Mouse (Mus musculus): ENCODE measurements around the gene Hcn2. TPM values are rescaled to one million over a fixed set of nuclear protein-coding genes. Genes with fewer than 3 reads are reported as not detected.
"Not testable (repeated sequence)": the region's sequence is repeated elsewhere in the genome, so short reads cannot be mapped to it uniquely, and the experiment has no call there.

The Hcn2 gene
- polyA plus RNA-seq, 1 experiment from 2014 or later, result 0.22 TPM

GRCm38 (mm10) chr10:79755854-79756253 lies 39.4 kb downstream of the Hcn2 start:
- Histone ChIP-seq H3K36me3 (ENCODE audit: control insufficient read depth, insufficient read depth, low read length) (peaks cover 26% of the 10 kb centered on the region), H3K27ac (ENCODE audit: low read depth, low read length) (no peak overlapping the region), H3K9ac (ENCODE audit: low read length) (no peak overlapping the region), H3K4me2 (no peak overlapping the region), H3K4me1 (ENCODE audit: control insufficient read depth, insufficient read depth, low read length) (peaks cover 8% of the 10 kb centered on the region), H3K4me3 (ENCODE audit: low read depth, low read length) (no peak overlapping the region), H3K9me3 (ENCODE audit: control insufficient read depth, low read length) (no peaks in the 10 kb centered on the region), H3K27me3 (ENCODE audit: control insufficient read depth, insufficient read depth, low read length) (no peaks in the 10 kb centered on the region)
- 83% methylated on average over 3 of the region's 3 CpGs for WGBS
- DNase-seq (ENCODE audit: low spot score, missing footprints), result no peak
- no peak for ATAC-seq (ENCODE audit: low FRiP score)

GRCm38 (mm10) chr10:79756660-79757059 lies 40.2 kb downstream of the Hcn2 start:
- Histone ChIP-seq H3K27ac (ENCODE audit: low read depth, low read length) (no peak overlapping the region), H3K4me3 (ENCODE audit: low read depth, low read length) (no peak overlapping the region), H3K36me3 (ENCODE audit: control insufficient read depth, insufficient read depth, low read length) (peaks cover 32% of the 10 kb centered on the region), H3K27me3 (ENCODE audit: control insufficient read depth, insufficient read depth, low read length) (no peaks in the 10 kb centered on the region), H3K9ac (ENCODE audit: low read length) (no peak overlapping the region), H3K4me1 (ENCODE audit: control insufficient read depth, insufficient read depth, low read length) (peaks cover 8% of the 10 kb centered on the region), H3K9me3 (ENCODE audit: control insufficient read depth, low read length) (no peaks in the 10 kb centered on the region), H3K4me2 (no peak overlapping the region)
- WGBS, result 91% methylated on average over 24 of the region's 24 CpGs
- ATAC-seq (ENCODE audit: low FRiP score), result no peak
- no peak for DNase-seq (ENCODE audit: low spot score, missing footprints)

DNA sequence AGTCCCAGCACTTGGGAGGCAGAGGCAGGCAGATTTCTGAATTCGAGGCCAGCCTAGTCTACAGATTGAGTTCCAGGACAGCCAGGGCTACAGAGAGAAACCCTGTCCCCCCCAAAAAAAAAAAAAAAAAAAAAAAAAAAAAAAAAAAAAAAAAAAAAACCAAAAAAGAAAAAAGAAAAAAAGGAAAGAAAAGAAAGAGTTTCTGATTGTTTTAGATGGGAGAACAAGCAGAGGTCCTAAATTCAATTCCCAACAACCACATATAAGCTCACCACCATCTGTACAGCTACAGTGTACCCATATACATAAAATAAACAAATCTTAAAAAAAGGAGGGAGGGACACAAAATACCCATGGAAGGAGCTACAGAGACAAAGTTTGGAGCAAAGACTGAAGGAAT lies 43.2 kb downstream of the Hcn2 start:
- ATAC-seq (ENCODE audit: low FRiP score); H3K4me2 ChIP-seq; H3K9ac ChIP-seq (ENCODE audit: low read length); H3K9me3 ChIP-seq (ENCODE audit: control insufficient read depth, low read length); H3K27me3 ChIP-seq (ENCODE audit: control insufficient read depth, insufficient read depth, low read length); H3K4me3 ChIP-seq (ENCODE audit: low read depth, low read length); DNase-seq (ENCODE audit: low spot score, missing footprints); H3K27ac ChIP-seq (ENCODE audit: low read depth, low read length); H3K4me1 ChIP-seq (ENCODE audit: control insufficient read depth, insufficient read depth, low read length): not testable (repeated sequence)
- 85% methylated on average over 1 of the region's 1 CpGs for WGBS
- peaks cover 38% of the 10 kb centered on the region for H3K36me3 ChIP-seq (ENCODE audit: control insufficient read depth, insufficient read depth, low read length)

DNA sequence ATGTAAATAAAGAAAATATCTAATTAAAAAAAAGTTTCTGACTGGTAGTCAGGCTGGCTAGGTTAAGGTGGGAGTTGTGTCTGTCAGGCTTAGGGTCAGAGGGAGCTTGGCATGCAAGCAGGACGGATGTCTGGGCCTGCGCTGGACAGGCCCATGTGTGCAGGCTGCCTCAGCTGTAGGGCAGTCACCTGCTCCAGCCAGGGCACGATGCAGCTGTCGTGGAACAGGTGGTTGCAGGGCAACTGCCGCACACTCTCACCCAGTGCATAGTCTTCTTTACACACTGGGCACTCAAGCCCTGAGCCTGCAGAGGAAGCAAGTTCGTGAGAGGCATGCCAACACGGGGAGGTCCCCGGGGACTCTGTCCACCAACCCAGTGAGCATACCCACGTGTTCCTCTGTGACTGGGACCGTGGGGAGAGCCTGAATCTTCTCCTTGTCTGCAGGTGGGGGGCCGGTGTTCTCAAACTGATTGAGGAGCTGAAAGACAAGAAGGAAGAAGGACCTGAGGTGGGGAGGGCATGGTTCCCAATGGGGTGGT lies 44.2 kb downstream of the Hcn2 start:
- 95% methylated on average over 11 of the region's 11 CpGs for WGBS
- Histone ChIP-seq H3K27ac (ENCODE audit: low read depth, low read length) (no peak overlapping the region), H3K4me2 (no peak overlapping the region), H3K36me3 (ENCODE audit: control insufficient read depth, insufficient read depth, low read length) (peaks cover 38% of the 10 kb centered on the region), H3K4me3 (ENCODE audit: low read depth, low read length) (no peak overlapping the region), H3K9ac (ENCODE audit: low read length) (no peak overlapping the region), H3K4me1 (ENCODE audit: control insufficient read depth, insufficient read depth, low read length) (peaks cover 11% of the 10 kb centered on the region), H3K27me3 (ENCODE audit: control insufficient read depth, insufficient read depth, low read length) (no peaks in the 10 kb centered on the region), H3K9me3 (ENCODE audit: control insufficient read depth, low read length) (no peaks in the 10 kb centered on the region)
- DNase-seq (ENCODE audit: low spot score, missing footprints) (no peak), ATAC-seq (ENCODE audit: low FRiP score) (no peak)

- DNase-seq (ENCODE audit: low spot score, missing footprints) (no peak), ATAC-seq (ENCODE audit: low FRiP score) (no peak)
- H3K9me3 ChIP-seq (ENCODE audit: control insufficient read depth, low read length), result no peaks in the 10 kb centered on the region
- H3K4me3 ChIP-seq (ENCODE audit: low read depth, low read length), result no peak overlapping the region
- no peak overlapping the region for H3K4me2 ChIP-seq
- no peak overlapping the region for H3K27ac ChIP-seq (ENCODE audit: low read depth, low read length)
- H3K36me3 ChIP-seq (ENCODE audit: control insufficient read depth, insufficient read depth, low read length), result peaks cover 31% of the 10 kb centered on the region
- 86% methylated on average over 3 of the region's 3 CpGs for WGBS
- H3K4me1 ChIP-seq (ENCODE audit: control insufficient read depth, insufficient read depth, low read length), result peaks cover 19% of the 10 kb centered on the region
- no peak overlapping the region for H3K9ac ChIP-seq (ENCODE audit: low read length)
- H3K27me3 ChIP-seq (ENCODE audit: control insufficient read depth, insufficient read depth, low read length), result no peaks in the 10 kb centered on the region
These were observed 46.4 kb downstream of the Hcn2 start for GRCm38 (mm10) chr10:79762875-79763274.

GRCm38 (mm10) chr10:79764234-79764633 lies 47.8 kb downstream of the Hcn2 start:
- no peak for ATAC-seq (ENCODE audit: low FRiP score)
- 87% methylated on average over 7 of the region's 7 CpGs for WGBS

DNA sequence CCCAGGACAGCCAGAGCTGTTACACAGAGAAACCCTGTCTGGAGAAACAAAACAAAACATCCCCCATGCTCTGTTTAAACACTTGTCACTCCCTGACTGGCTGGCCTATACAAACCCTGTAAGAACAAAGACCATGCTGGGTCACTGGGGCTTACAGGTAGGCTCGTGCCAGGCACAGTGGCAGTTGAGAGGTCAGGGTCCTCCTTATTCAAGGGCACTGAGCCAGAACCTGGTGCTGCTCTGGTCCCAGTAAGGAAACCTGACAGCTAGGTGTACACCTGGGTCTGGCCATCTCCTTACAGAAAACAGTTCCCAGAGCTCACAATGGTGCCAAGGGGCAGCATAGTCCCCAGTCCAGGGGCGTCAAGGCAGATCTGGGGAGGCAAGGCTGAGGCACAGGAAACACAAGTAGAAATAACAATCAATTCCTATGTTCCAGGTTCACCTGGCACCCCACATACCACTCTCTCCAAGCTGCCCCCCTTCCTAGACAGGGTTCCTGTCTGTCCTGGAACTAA lies 48.9 kb downstream of the Hcn2 start:
- peaks cover 17% of the 10 kb centered on the region for H3K36me3 ChIP-seq (ENCODE audit: control insufficient read depth, insufficient read depth, low read length)
- DNase-seq (ENCODE audit: low spot score, missing footprints) (no peak), ATAC-seq (ENCODE audit: low FRiP score) (no peak)
- peaks cover 22% of the 10 kb centered on the region for H3K4me1 ChIP-seq (ENCODE audit: control insufficient read depth, insufficient read depth, low read length)
- H3K27ac ChIP-seq (ENCODE audit: low read depth, low read length), result no peak overlapping the region
- peak overlapping the region; percentile 97 for H3K9ac ChIP-seq (ENCODE audit: low read length)
- no peaks in the 10 kb centered on the region for H3K27me3 ChIP-seq (ENCODE audit: control insufficient read depth, insufficient read depth, low read length)
- H3K4me3 ChIP-seq (ENCODE audit: low read depth, low read length), result peak overlapping the region; percentile 97
- 64% methylated on average over 2 of the region's 2 CpGs for WGBS
- H3K9me3 ChIP-seq (ENCODE audit: control insufficient read depth, low read length), result no peaks in the 10 kb centered on the region
- H3K4me2 ChIP-seq, result peak overlapping the region; percentile 95

More at GRCm38 (mm10) chr10:79764234-79764633, 47.8 kb downstream of the Hcn2 start:
- no peak for DNase-seq (ENCODE audit: low spot score, missing footprints)
- Histone ChIP-seq H3K4me3 (ENCODE audit: low read depth, low read length) (no peak overlapping the region), H3K27ac (ENCODE audit: low read depth, low read length) (no peak overlapping the region), H3K4me2 (no peak overlapping the region), H3K27me3 (ENCODE audit: control insufficient read depth, insufficient read depth, low read length) (no peaks in the 10 kb centered on the region), H3K9me3 (ENCODE audit: control insufficient read depth, low read length) (no peaks in the 10 kb centered on the region), H3K4me1 (ENCODE audit: control insufficient read depth, insufficient read depth, low read length) (peaks cover 22% of the 10 kb centered on the region), H3K36me3 (ENCODE audit: control insufficient read depth, insufficient read depth, low read length) (peaks cover 18% of the 10 kb centered on the region), H3K9ac (ENCODE audit: low read length) (peak overlapping the region; percentile 5; the same call in 1 of the 2 replicates)

DNA sequence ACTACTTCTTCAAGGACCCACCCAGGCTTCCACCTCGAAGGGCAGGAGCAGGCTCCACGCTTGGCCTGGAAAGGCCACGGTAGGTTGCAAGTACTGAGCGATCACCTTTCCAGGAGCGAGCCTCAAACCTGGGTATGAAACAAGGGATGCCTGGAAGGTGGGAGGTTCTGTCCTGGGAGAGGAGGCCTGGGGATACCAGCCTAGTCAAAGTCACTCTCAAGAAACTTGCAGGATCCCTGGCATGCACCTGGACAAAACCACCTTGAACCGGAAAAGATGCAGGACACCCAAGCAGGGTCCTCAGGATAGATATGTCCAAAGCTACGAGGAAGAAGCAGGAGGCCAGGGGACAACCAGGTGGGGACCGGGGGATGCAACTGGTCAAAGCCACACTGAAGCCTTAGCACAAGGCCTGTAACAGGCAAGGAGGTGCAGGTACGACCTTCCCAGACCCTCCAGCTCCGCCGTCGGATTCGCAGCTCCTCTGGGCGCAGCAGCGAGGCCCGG lies 49.6 kb downstream of the Hcn2 start:
- H3K4me2 ChIP-seq, result peak overlapping the region; percentile 95
- peak overlapping the region; percentile 97 for H3K9ac ChIP-seq (ENCODE audit: low read length)
- peak overlapping the region; percentile 97 for H3K4me3 ChIP-seq (ENCODE audit: low read depth, low read length)
- ATAC-seq (ENCODE audit: low FRiP score) (no peak), DNase-seq (ENCODE audit: low spot score, missing footprints) (no peak)
- peaks cover 22% of the 10 kb centered on the region for H3K4me1 ChIP-seq (ENCODE audit: control insufficient read depth, insufficient read depth, low read length)
- peak overlapping the region; percentile 78 for H3K27ac ChIP-seq (ENCODE audit: low read depth, low read length)
- H3K27me3 ChIP-seq (ENCODE audit: control insufficient read depth, insufficient read depth, low read length), result no peaks in the 10 kb centered on the region
- peaks cover 12% of the 10 kb centered on the region for H3K36me3 ChIP-seq (ENCODE audit: control insufficient read depth, insufficient read depth, low read length)
- 12% methylated on average over 13 of the region's 16 CpGs for WGBS
- H3K9me3 ChIP-seq (ENCODE audit: control insufficient read depth, low read length), result no peaks in the 10 kb centered on the region

- Histone ChIP-seq H3K9me3 (ENCODE audit: control insufficient read depth, low read length) (no peaks in the 10 kb centered on the region), H3K4me2 (peak within 1 kb of the TSS; percentile 95), H3K4me1 (ENCODE audit: control insufficient read depth, insufficient read depth, low read length) (peaks cover 22% of the 10 kb centered on the region), H3K36me3 (ENCODE audit: control insufficient read depth, insufficient read depth, low read length) (peaks cover 5% of the 10 kb centered on the region; the same call in 1 of the 2 replicates), H3K9ac (ENCODE audit: low read length) (peak within 1 kb of the TSS; percentile 97), H3K27me3 (ENCODE audit: control insufficient read depth, insufficient read depth, low read length) (no peaks in the 10 kb centered on the region), H3K4me3 (ENCODE audit: low read depth, low read length) (peak within 1 kb of the TSS; percentile 97), H3K27ac (ENCODE audit: low read depth, low read length) (peak within 1 kb of the TSS; percentile 78)
- ATAC-seq (ENCODE audit: low FRiP score) (peak; percentile 92), DNase-seq (ENCODE audit: low spot score, missing footprints) (peak; percentile 100)
- WGBS, result under 1% methylated on average over 82 of the region's 101 CpGs
These were observed 50.3 kb downstream of the Hcn2 start, which contains the start of gene Rnf126 for GRCm38 (mm10) chr10:79766508-79767325. Gene Rnf126, minus strand, starts transcription at chr10:79766952.

Measured in midbrain, embryonic 11.5 days (tissue).